Mouse (Mus musculus): ENCODE measurements around the gene Tacc3. TPM values are rescaled to one million over a fixed set of nuclear protein-coding genes. Genes with fewer than 3 reads are reported as not detected.
A peak's percentile ranks its signal among the peaks of the same experiment; 100 is the strongest.

Tacc3 gene
- 107 and 117 TPM in 2 replicates for polyA plus RNA-seq (2015; fragmentation: Nextera tagmentation; extraction: Ambion mirVana)

DNA sequence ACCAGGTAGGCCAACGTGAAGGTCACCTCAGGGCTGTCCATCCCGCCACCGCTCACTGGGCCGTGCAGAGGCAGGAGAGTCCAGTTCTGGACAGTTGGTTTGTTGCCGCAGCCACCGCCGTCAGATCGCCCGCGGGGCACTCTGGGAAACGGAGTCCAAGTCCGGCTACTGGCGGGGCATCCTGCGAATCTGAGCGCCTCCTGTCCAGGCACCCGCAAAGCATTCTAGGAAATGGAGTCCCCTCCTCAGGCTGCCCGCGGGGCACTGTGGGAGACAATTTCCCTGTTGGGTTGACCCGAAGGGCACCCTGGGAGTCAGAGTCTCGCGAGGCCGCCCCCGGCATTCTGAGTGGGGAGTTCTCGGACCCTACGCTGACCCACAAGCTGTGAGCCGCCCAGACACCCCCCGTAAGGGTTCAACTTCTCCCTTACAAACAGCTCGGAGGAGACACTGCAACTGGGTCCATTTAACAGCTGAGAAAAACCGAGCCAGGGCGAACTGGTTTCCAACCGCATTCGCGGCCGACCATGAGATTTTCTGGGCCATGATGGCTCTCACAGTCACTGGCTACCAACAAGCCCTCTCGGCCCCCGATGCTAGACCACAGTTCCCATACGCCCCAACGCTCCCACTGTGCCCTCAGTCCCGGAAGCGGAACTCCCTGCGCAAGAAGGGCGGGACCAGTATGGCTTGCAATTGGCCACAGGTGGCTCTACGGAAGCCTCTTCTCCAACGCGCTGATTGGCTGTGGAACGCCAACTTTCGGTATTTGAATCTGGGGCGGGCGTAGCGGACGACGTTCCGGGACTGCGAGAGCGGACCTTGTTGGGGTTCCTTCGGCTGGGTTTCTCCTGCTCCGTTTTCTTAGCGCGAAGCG is at the start of gene Tacc3, which contains the start of gene Tmem129:
Tacc3 (plus strand) TSS at position 342 of the 877 bp plus-strand sequence.
Tmem129 (minus strand) TSS at position 630 of the 877 bp plus-strand sequence.
- Histone ChIP-seq H3K9ac (peak within 1 kb of the TSS; percentile 75), H3K36me3 (peaks cover 48% of the 10 kb centered on the region)
- under 1% methylated on average over 60 of the region's 60 CpGs for WGBS

DNA sequence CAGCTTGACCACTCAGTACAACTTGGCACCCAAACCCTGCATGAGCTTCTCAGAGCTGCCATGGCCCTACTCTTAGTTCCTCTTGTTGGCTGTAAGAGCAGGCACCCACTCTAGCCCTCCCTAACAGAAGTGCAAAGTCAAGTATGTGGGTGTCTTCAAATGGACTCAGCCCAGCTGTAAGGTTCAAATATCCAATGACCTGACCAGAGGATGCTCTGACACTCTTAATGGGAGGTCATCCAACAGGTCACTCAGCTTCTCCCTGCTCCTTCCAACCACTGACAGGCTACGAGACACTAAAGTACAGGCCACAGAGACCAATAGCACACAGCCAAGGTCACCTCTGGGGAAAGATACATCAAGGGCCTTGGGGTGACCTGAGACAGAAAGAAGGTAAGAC is 48.7 kb upstream of the Tacc3 start:
- Histone ChIP-seq H3K36me3 (peaks cover 40% of the 10 kb centered on the region), H3K4me3 (no peak overlapping the region), H3K27ac (no peak overlapping the region), H3K4me2 (no peak overlapping the region), H3K4me1 (replicated peaks) (no peaks in the 10 kb centered on the region; the same call in 1 of the 2 replicates), H3K9me3 (replicated peaks) (no peaks in the 10 kb centered on the region), H3K9ac (no peak overlapping the region), H3K27me3 (no peaks in the 10 kb centered on the region)
- ATAC-seq (replicated peaks; ENCODE audit: insufficient number of reproducible peaks, insufficient read depth, low FRiP score, low read depth) = no peak
- WGBS = 81% methylated on average over 1 of the region's 1 CpGs

More for the DNA sequence above, at the start of gene Tacc3, which contains the start of gene Tmem129:
- ATAC-seq (replicated peaks; ENCODE audit: insufficient number of reproducible peaks, insufficient read depth, low FRiP score, low read depth) = peak; percentile 96
- Histone ChIP-seq H3K4me2 (peak within 1 kb of the TSS; percentile 82), H3K4me3 (peak within 1 kb of the TSS; percentile 85), H3K4me1 (replicated peaks) (peaks cover 34% of the 10 kb centered on the region), H3K27ac (peak within 1 kb of the TSS; percentile 97), H3K27me3 (no peaks in the 10 kb centered on the region), H3K9me3 (replicated peaks) (no peaks in the 10 kb centered on the region)

DNA sequence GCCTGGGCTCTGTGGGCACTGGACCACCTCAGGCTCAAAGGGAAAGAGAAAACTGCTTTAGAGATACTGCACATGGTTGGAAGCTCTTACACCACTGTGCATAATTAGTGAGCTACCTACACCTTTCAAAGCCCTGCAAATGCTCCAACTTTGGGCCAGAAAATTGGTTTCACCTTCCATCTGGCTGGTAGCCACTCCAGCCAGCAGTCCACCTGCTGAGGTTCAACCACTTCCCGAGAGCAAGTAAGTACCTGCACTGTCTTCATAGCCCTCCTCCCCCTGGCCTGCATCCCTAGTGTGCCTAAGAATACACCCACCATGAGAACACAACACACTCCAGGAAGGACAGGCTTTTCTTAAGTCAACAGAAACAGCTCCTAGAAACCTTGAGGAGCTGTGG is 46.1 kb upstream of the Tacc3 start:
- peaks cover 42% of the 10 kb centered on the region for H3K36me3 ChIP-seq

DNA sequence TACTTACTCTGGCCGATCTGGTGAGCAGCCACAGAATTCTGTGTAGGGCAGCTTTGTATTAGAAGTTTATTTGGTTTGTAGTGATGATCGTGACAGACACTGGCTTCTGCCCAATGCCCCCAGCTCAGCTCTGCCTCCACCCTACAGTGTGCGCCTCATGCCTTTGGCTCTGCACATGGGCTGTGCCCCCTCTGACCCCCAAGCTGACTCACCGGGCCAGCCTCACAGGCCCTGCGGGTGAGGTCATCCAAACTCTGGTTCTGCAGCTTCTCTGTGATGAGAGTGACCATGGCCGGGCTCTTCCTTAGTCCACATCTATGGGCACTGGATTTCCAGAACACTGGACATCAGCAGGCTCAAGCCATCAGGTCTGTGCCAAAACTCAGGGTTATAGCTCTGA is 43.5 kb upstream of the Tacc3 start:
- Histone ChIP-seq H3K27me3 (no peaks in the 10 kb centered on the region), H3K4me1 (replicated peaks) (0 out of 2 replicates have a peak, but pooled peaks cover 3% of the 10 kb centered on the region), H3K9me3 (replicated peaks) (no peaks in the 10 kb centered on the region), H3K9ac (no peak overlapping the region), H3K36me3 (peaks cover 21% of the 10 kb centered on the region), H3K27ac (no peak overlapping the region), H3K4me2 (no peak overlapping the region), H3K4me3 (no peak overlapping the region)
- ATAC-seq (replicated peaks; ENCODE audit: insufficient number of reproducible peaks, insufficient read depth, low FRiP score, low read depth) = no peak
- 82% methylated on average over 6 of the region's 6 CpGs for WGBS

More for the DNA sequence above, 46.1 kb upstream of the Tacc3 start:
- Histone ChIP-seq H3K4me3 (no peak overlapping the region), H3K9me3 (replicated peaks) (no peaks in the 10 kb centered on the region), H3K27ac (no peak overlapping the region), H3K9ac (no peak overlapping the region), H3K27me3 (no peaks in the 10 kb centered on the region), H3K4me1 (replicated peaks) (0 out of 2 replicates have a peak, but pooled peaks cover 3% of the 10 kb centered on the region), H3K4me2 (no peak overlapping the region)
- no peak for ATAC-seq (replicated peaks; ENCODE audit: insufficient number of reproducible peaks, insufficient read depth, low FRiP score, low read depth)
- 90% methylated on average over 1 of the region's 1 CpGs for WGBS

GRCm38 (mm10) chr5:33622671-33623070 is 35.3 kb upstream of the Tacc3 start:
- Histone ChIP-seq H3K36me3 (no peaks in the 10 kb centered on the region), H3K27me3 (no peaks in the 10 kb centered on the region), H3K27ac (no peak overlapping the region), H3K4me3 (no peak overlapping the region), H3K9me3 (replicated peaks) (no peaks in the 10 kb centered on the region), H3K9ac (no peak overlapping the region), H3K4me2 (no peak overlapping the region), H3K4me1 (replicated peaks) (peaks cover under 1% of the 10 kb centered on the region)
- ATAC-seq (replicated peaks; ENCODE audit: insufficient number of reproducible peaks, insufficient read depth, low FRiP score, low read depth) = no peak
- 84% methylated on average over 2 of the region's 2 CpGs for WGBS

GRCm38 (mm10) chr5:33623766-33624165 is 34.2 kb upstream of the Tacc3 start:
- no peak for ATAC-seq (replicated peaks; ENCODE audit: insufficient number of reproducible peaks, insufficient read depth, low FRiP score, low read depth)
- no peaks in the 10 kb centered on the region for H3K9me3 ChIP-seq (replicated peaks)

GRCm38 (mm10) chr5:33627968-33628367 is 30.0 kb upstream of the Tacc3 start:
- H3K9me3 ChIP-seq (replicated peaks) = no peaks in the 10 kb centered on the region
- no peaks in the 10 kb centered on the region for H3K27me3 ChIP-seq
- peak overlapping the region; percentile 96; the same call in 1 of the 2 replicates for H3K27ac ChIP-seq
- 18% methylated on average over 4 of the region's 4 CpGs for WGBS
- no peak for ATAC-seq (replicated peaks; ENCODE audit: insufficient number of reproducible peaks, insufficient read depth, low FRiP score, low read depth)
- H3K4me3 ChIP-seq = peak overlapping the region; percentile 96
- peaks cover 17% of the 10 kb centered on the region for H3K4me1 ChIP-seq (replicated peaks)
- H3K9ac ChIP-seq = peak overlapping the region; percentile 91; the same call in 1 of the 2 replicates
- no peaks in the 10 kb centered on the region for H3K36me3 ChIP-seq
- H3K4me2 ChIP-seq = peak overlapping the region; percentile 91

More at GRCm38 (mm10) chr5:33623766-33624165, 34.2 kb upstream of the Tacc3 start:
- 73% methylated on average over 3 of the region's 3 CpGs for WGBS
- Histone ChIP-seq H3K4me1 (replicated peaks) (peaks cover 8% of the 10 kb centered on the region), H3K4me2 (no peak overlapping the region), H3K4me3 (no peak overlapping the region), H3K27ac (no peak overlapping the region), H3K36me3 (no peaks in the 10 kb centered on the region), H3K9ac (no peak overlapping the region), H3K27me3 (no peaks in the 10 kb centered on the region)

GRCm38 (mm10) chr5:33628820-33629300 is 29.1 kb upstream of the Tacc3 start:
- WGBS = under 1% methylated on average over 24 of the region's 24 CpGs
- Histone ChIP-seq H3K9ac (peak overlapping the region; percentile 91), H3K27ac (peak overlapping the region; percentile 96), H3K4me2 (peak overlapping the region; percentile 91), H3K27me3 (no peaks in the 10 kb centered on the region), H3K36me3 (no peaks in the 10 kb centered on the region), H3K9me3 (replicated peaks) (no peaks in the 10 kb centered on the region), H3K4me3 (peak overlapping the region; percentile 96), H3K4me1 (replicated peaks) (peaks cover 17% of the 10 kb centered on the region)
- 0 out of 2 replicates have a peak, but pooled peaks have one; percentile 4 for ATAC-seq (replicated peaks; ENCODE audit: insufficient number of reproducible peaks, insufficient read depth, low FRiP score, low read depth)

DNA sequence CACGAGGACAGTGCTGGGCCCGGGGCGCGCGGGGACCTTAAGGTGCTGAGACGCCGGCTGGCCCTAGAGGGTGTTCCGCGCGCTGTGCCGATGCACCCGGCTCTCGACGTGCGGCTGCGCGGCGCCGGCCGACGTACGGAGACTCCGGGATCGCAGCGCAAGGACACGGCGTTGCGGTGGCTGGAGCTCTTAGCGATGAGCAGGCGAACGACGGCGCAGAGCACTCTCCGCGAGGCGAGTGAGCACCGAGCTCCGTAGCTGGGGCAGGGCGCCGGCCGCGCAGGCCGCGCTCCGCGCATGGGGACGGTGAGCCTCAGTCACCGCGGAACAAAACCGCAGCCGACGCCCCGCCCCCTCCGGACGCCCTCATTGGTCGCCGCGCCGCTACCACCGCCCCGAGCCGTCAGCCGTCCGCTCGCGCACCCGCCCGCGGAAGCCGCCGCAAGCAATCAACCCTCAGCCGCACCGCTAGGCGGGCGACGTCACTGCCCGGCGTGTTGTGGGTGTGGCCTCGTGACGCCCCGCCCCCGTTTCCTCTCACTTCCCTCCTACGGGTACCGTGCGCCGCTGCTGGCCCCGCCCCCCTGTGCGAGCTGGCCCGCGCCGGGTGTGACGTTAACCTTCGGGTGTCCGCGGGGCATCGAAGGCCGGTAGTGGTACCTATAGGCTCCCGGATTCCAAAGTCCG is 28.5 kb upstream of the Tacc3 start, which contains the start of the genes Fam53a and Gm9903:
Fam53a (minus strand) TSS at position 335 of the 687 bp plus-strand sequence.
Gm9903 (plus strand) TSS at position 625 of the 687 bp plus-strand sequence.
- ATAC-seq (replicated peaks; ENCODE audit: insufficient number of reproducible peaks, insufficient read depth, low FRiP score, low read depth) = peak; percentile 97
- Histone ChIP-seq H3K4me2 (peak within 1 kb of the TSS; percentile 91), H3K4me3 (peak within 1 kb of the TSS; percentile 96), H3K4me1 (replicated peaks) (peaks cover 17% of the 10 kb centered on the region), H3K9me3 (replicated peaks) (no peaks in the 10 kb centered on the region), H3K36me3 (no peaks in the 10 kb centered on the region), H3K27me3 (no peaks in the 10 kb centered on the region), H3K27ac (peak within 1 kb of the TSS; percentile 96), H3K9ac (peak within 1 kb of the TSS; percentile 91)
- WGBS = under 1% methylated on average over 85 of the region's 99 CpGs

DNA sequence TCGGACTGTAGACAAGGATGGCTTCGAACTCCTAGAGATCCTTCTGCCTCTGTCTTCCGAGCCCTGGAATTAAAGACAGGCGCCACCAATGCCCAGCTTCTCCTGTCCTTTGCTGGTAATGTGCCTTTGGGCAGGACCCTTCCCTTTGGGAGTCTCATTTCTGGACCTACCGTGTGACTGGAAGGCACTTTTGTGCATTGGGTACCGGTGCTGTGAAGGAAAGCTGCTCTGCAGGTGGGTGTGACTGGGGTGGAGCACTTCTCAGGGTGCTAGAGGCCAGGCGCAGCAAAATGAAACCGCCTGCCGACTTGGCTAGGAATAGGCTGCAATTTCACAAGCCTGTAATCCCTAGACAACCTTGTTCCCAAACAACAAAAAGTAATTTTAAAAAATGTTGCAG is 27.9 kb upstream of the Tacc3 start:
- Histone ChIP-seq H3K9me3 (replicated peaks) (no peaks in the 10 kb centered on the region), H3K36me3 (no peaks in the 10 kb centered on the region; the same call in 1 of the 2 replicates), H3K4me3 (peak overlapping the region; percentile 96), H3K27me3 (no peaks in the 10 kb centered on the region), H3K4me2 (peak overlapping the region; percentile 91), H3K4me1 (replicated peaks) (peaks cover 17% of the 10 kb centered on the region), H3K9ac (peak overlapping the region; percentile 56), H3K27ac (peak overlapping the region; percentile 82)
- 2% methylated on average over 9 of the region's 9 CpGs for WGBS
- no peak for ATAC-seq (replicated peaks; ENCODE audit: insufficient number of reproducible peaks, insufficient read depth, low FRiP score, low read depth)

- ATAC-seq (replicated peaks; ENCODE audit: insufficient number of reproducible peaks, insufficient read depth, low FRiP score, low read depth) = no peak
- Histone ChIP-seq H3K27ac (peak overlapping the region; percentile 82; the same call in 1 of the 2 replicates), H3K4me3 (peak overlapping the region; percentile 96), H3K27me3 (no peaks in the 10 kb centered on the region), H3K9ac (peak overlapping the region; percentile 56), H3K4me2 (peak overlapping the region; percentile 91), H3K9me3 (replicated peaks) (no peaks in the 10 kb centered on the region), H3K4me1 (replicated peaks) (peaks cover 17% of the 10 kb centered on the region), H3K36me3 (no peaks in the 10 kb centered on the region; the same call in 1 of the 2 replicates)
- WGBS = 51% methylated on average over 4 of the region's 4 CpGs
These were observed 27.3 kb upstream of the Tacc3 start for GRCm38 (mm10) chr5:33630615-33631014.
